Mouse (Mus musculus) E14TG2a.4 (cell line): Measurements from ENCODE around the gene 4933411K16Rik.

Experiments used
- CTCF ChIP-seq: conservative IDR thresholded peaks from 2 replicates; pipeline ENCODE4 v1.5.1; 2014; ENCODE audit warnings: low read length
- POU5F1 ChIP-seq: IDR thresholded peaks from 2 replicates; pipeline ENCODE4 v1.6.1; 2014; ENCODE audit warnings: low read length, borderline replicate concordance

DNA sequence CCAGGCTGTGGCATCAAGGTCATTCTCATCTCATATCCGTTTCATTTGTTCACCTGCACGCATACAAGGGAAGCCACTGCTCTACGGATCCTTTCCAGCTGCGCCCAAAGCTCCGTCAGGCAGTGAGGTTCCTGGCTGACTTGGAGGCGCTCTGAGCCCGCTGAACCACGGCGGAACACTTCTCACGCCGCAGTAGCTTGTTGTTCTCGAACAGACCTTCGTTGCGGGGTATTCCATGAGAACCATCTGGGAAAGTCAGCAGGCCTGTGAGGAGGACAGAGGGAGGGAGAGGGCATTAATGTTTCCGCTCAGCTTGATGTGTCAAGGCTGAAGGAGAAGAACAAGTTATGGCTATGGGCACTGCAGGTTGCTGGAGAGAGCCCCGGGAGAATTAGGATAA, 23.9 kb downstream of the 4933411K16Rik start:
- TF ChIP-seq POU5F1 (no peak), CTCF (no peak)
